ENCODE assay signal across 21 mouse cellular contexts in the genomic region with DNA sequence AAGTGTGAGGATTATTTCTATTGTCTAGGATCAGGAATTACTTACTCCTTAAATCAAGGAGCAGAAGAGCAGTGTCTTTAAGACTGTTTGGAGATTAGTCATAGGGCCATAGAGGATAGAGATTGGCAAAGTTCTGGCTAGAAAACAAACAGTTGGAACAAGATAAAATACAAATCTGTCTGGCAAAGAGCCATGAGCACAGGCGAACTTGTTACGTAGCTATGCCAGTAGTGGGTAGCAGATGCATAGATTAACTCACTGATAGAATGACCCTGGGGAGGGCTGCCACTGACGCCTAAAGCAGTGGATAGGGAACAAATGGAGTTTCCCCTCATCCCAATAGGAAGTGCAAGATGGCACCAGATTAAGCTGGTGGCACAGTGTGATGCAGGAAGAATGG.
DNase-seq lines count a peak whose midpoint lies in the region; ATAC-seq and TF ChIP-seq lines count a peak whose summit lies in the region.
"Had no signal": no experiment of that assay in that cellular context is flagged by ENCODE, and none has a peak within 500 bp of the region (broad histone marks: within the 10 kb centered on the region; RNA-seq: fewer than 3 reads in every experiment).

No protein-coding gene starts in this region.

- H3K4me3 ChIP-seq in forebrain, embryonic 14.5 days (ENCODE audit: low read depth, low read length) = no peak overlapping the region
- no peak overlapping the region for H3K4me3 ChIP-seq in forebrain, postnatal 0 days (ENCODE audit: low read depth, low read length)
- H3K4me3 ChIP-seq in heart, adult 2 months = no peak overlapping the region
- no peak overlapping the region for H3K4me3 ChIP-seq in heart, embryonic 11.5 days (ENCODE audit: low read depth, low read length)
- H3K4me3 ChIP-seq in liver, embryonic 12.5 days = no peak overlapping the region
- H3K4me3 ChIP-seq: embryonic facial prominence, embryonic 15.5 days; erythroblast, embryonic 14.5 days; forebrain, embryonic 12.5 days; hindbrain, embryonic 12.5 days had no signal

- intact Hi-C loops in heart, adult 2 months (cut with DNase I) = no loop called here

- TF ChIP-seq POLR2A in heart, adult 2 months (IDR thresholded peaks at IDR 0.05; ENCODE audit: insufficient read depth, low read depth, low read length) = no peak
- TF ChIP-seq POLR2A in brain, embryonic 14.5 days (IDR thresholded peaks at IDR 0.05; ENCODE audit: borderline replicate concordance, extremely low read depth, insufficient read depth, insufficient read length, poor library complexity, severe bottlenecking) = no peak

- no peak overlapping the region for H3K9ac ChIP-seq in forebrain, embryonic 14.5 days (ENCODE audit: low read length)
- no peak overlapping the region for H3K9ac ChIP-seq in forebrain, postnatal 0 days
- no peak overlapping the region for H3K9ac ChIP-seq in heart, adult 2 months (ENCODE audit: low read depth, low read length)
- H3K9ac ChIP-seq in heart, embryonic 11.5 days (ENCODE audit: low read depth, low read length) = no peak overlapping the region
- H3K9ac ChIP-seq in liver, embryonic 12.5 days = no peak overlapping the region
- H3K9ac ChIP-seq: embryonic facial prominence, embryonic 15.5 days; forebrain, embryonic 12.5 days; hindbrain, embryonic 12.5 days had no signal

- no peaks in the 10 kb centered on the region for H3K27me3 ChIP-seq in forebrain, embryonic 14.5 days (replicated peaks; ENCODE audit: control insufficient read depth, insufficient read depth, low read length)
- no peaks in the 10 kb centered on the region for H3K27me3 ChIP-seq in forebrain, postnatal 0 days (ENCODE audit: insufficient read depth, low read length)
- no peaks in the 10 kb centered on the region for H3K27me3 ChIP-seq in heart, adult 2 months (ENCODE audit: control insufficient read depth, insufficient read depth, low read length)
- H3K27me3 ChIP-seq in heart, embryonic 11.5 days (ENCODE audit: control insufficient read depth, insufficient read depth, low read length) = no peaks in the 10 kb centered on the region
- H3K27me3 ChIP-seq in liver, embryonic 12.5 days (replicated peaks) = no peaks in the 10 kb centered on the region
- H3K27me3 ChIP-seq: embryonic facial prominence, embryonic 15.5 days; forebrain, embryonic 12.5 days; hindbrain, embryonic 12.5 days had no signal

- H3K79me2 ChIP-seq in heart, adult 2 months (replicated peaks; ENCODE audit: control insufficient read depth, insufficient read depth, low read length) = peaks cover 3% of the 10 kb centered on the region

- ATAC-seq in forebrain, embryonic 14.5 days = peak; percentile 42; the same call in 1 of the 2 replicates
- no peak for ATAC-seq in forebrain, postnatal 0 days
- no peak for ATAC-seq in heart, embryonic 11.5 days (replicated peaks; ENCODE audit: insufficient number of reproducible peaks, low FRiP score, low TSS enrichment)
- no peak for ATAC-seq in liver, embryonic 12.5 days
- ATAC-seq: hindbrain, embryonic 16.5 days; intestine, postnatal 0 days; Patski had no signal

- H3K4me2 ChIP-seq in forebrain, embryonic 14.5 days (ENCODE audit: low read length) = no peak overlapping the region
- H3K4me2 ChIP-seq in forebrain, postnatal 0 days (ENCODE audit: low read depth) = no peak overlapping the region
- H3K4me2 ChIP-seq in heart, embryonic 11.5 days = no peak overlapping the region
- H3K4me2 ChIP-seq in liver, embryonic 12.5 days = no peak overlapping the region
- H3K4me2 ChIP-seq: embryonic facial prominence, embryonic 15.5 days; forebrain, embryonic 12.5 days; hindbrain, embryonic 12.5 days had no signal

- H3K36me3 ChIP-seq in forebrain, embryonic 14.5 days (ENCODE audit: control insufficient read depth, insufficient read depth, low read length) = no peaks in the 10 kb centered on the region
- H3K36me3 ChIP-seq in forebrain, postnatal 0 days (ENCODE audit: insufficient read depth) = no peaks in the 10 kb centered on the region
- peaks cover 17% of the 10 kb centered on the region for H3K36me3 ChIP-seq in heart, adult 2 months (ENCODE audit: control insufficient read depth, insufficient read depth, low read length)
- no peaks in the 10 kb centered on the region for H3K36me3 ChIP-seq in heart, embryonic 11.5 days (ENCODE audit: control insufficient read depth, insufficient read depth, low read length)
- H3K36me3 ChIP-seq in liver, embryonic 12.5 days = no peaks in the 10 kb centered on the region
- H3K36me3 ChIP-seq: embryonic facial prominence, embryonic 15.5 days; forebrain, embryonic 12.5 days; hindbrain, embryonic 12.5 days had no signal

- no peaks in the 10 kb centered on the region for H3K9me3 ChIP-seq in forebrain, embryonic 14.5 days (replicated peaks; ENCODE audit: control insufficient read depth, low read length)
- H3K9me3 ChIP-seq in forebrain, postnatal 0 days (ENCODE audit: low read length) = no peaks in the 10 kb centered on the region
- no peaks in the 10 kb centered on the region for H3K9me3 ChIP-seq in heart, embryonic 11.5 days (replicated peaks; ENCODE audit: control insufficient read depth, low read length)
- no peaks in the 10 kb centered on the region for H3K9me3 ChIP-seq in liver, embryonic 12.5 days (replicated peaks)
- H3K9me3 ChIP-seq: embryonic facial prominence, embryonic 15.5 days; forebrain, embryonic 12.5 days; hindbrain, embryonic 12.5 days had no signal

- H3K27ac ChIP-seq in forebrain, embryonic 14.5 days (ENCODE audit: low read depth, low read length) = no peak overlapping the region
- no peak overlapping the region for H3K27ac ChIP-seq in forebrain, postnatal 0 days (ENCODE audit: low read depth, low read length)
- peak overlapping the region; percentile 15; the same call in 1 of the 2 replicates for H3K27ac ChIP-seq in heart, adult 2 months
- H3K27ac ChIP-seq in heart, embryonic 11.5 days (ENCODE audit: low read depth, low read length) = no peak overlapping the region
- H3K27ac ChIP-seq in liver, embryonic 12.5 days = no peak overlapping the region
- H3K27ac ChIP-seq: embryonic facial prominence, embryonic 15.5 days; forebrain, embryonic 12.5 days; hindbrain, embryonic 12.5 days had no signal

- no peak for TF ChIP-seq CTCF in forebrain, postnatal 0 days (IDR thresholded peaks at IDR 0.05; ENCODE audit: low read depth)
- no peak for TF ChIP-seq CTCF in heart, adult 2 months (IDR thresholded peaks at IDR 0.05)
- TF ChIP-seq CTCF in brain, embryonic 14.5 days (IDR thresholded peaks at IDR 0.05; ENCODE audit: borderline replicate concordance, extremely low read depth, insufficient read depth, insufficient read length) = no peak

- 38% methylated on average over 3 of the region's 3 CpGs for WGBS in forebrain, embryonic 14.5 days
- 32% methylated on average over 3 of the region's 3 CpGs for WGBS in forebrain, postnatal 0 days
- 42% methylated on average over 3 of the region's 3 CpGs for whole genome bisulfite sequencing in heart, adult 2 months
- WGBS in heart, embryonic 11.5 days (ENCODE audit: insufficient replicate concordance) = 55% methylated on average over 3 of the region's 3 CpGs
- 61% methylated on average over 3 of the region's 3 CpGs for WGBS in liver, embryonic 12.5 days (ENCODE audit: insufficient replicate concordance)

- TF ChIP-seq EP300 in heart, adult 2 months (IDR thresholded peaks at IDR 0.05; ENCODE audit: insufficient read depth, low read depth, low read length) = no peak

- H3K4me1 ChIP-seq in forebrain, embryonic 14.5 days (ENCODE audit: control insufficient read depth, insufficient read depth, low read length) = no peaks in the 10 kb centered on the region
- no peaks in the 10 kb centered on the region for H3K4me1 ChIP-seq in forebrain, postnatal 0 days (ENCODE audit: insufficient read depth)
- peaks cover 14% of the 10 kb centered on the region for H3K4me1 ChIP-seq in heart, adult 2 months (ENCODE audit: control insufficient read depth, insufficient read depth, low read length)
- no peaks in the 10 kb centered on the region for H3K4me1 ChIP-seq in heart, embryonic 11.5 days (ENCODE audit: control insufficient read depth, insufficient read depth, low read length)
- no peaks in the 10 kb centered on the region for H3K4me1 ChIP-seq in liver, embryonic 12.5 days
- H3K4me1 ChIP-seq: forebrain, embryonic 12.5 days; hindbrain, embryonic 12.5 days had no signal

- peak; percentile 52 for DNase-seq in forebrain, embryonic 14.5 days (ENCODE audit: low spot score)
- no peak for DNase-seq in forebrain, postnatal 0 days
- no peak for DNase-seq in heart, adult 2 months
- DNase-seq in brain, embryonic 14.5 days (ENCODE audit: low read depth) = peak; percentile 52
- DNase-seq in layer of hippocampus, postnatal 14 days (ENCODE audit: low spot score in 2 of 2) = no peak
- DNase-seq: adrenal gland, postnatal 25 days; cerebellum, adult 2 months; cerebellum, postnatal 10 days; embryo, embryonic 11 days; gastrocnemius, postnatal 25 days; heart, postnatal 10 days; heart, postnatal 4 days had no signal

Comparison
In these comparisons a context has a peak if more than half of its experiments do, and no peak if none do; other contexts are left out.
1. DNase-seq: peak in forebrain, embryonic 14.5 days (single experiment) and brain, embryonic 14.5 days (single experiment); none in forebrain, postnatal 0 days (single experiment), heart, adult 2 months (0 of 2) and layer of hippocampus, postnatal 14 days (0 of 2).